Mouse (Mus musculus): Measurements from ENCODE around the gene Sesn2.

Gene Sesn2

DNA sequence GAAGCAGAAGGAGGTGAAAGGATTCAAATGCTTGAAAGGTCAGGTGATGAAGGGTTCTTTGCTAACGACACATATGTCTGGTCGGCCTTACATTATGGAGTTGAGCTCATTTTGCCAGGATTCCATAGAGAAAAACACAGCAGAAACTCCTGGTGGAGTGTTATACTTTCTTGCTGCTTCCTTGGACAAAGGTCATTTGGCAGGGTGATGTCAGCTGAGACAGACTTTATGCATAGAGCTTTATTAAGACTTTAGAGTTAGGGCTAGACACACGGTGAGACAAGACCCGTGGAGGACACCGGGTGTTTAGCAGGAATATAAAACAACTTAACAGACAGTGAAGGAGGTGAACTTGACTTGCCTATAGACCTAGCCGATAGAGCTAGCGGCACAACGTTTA, 32.5 kb downstream of the Sesn2 start:
- Histone ChIP-seq H3K36me3 (ENCODE audit: insufficient read depth, low read length) (no peaks in the 10 kb centered on the region), H3K9me3 (ENCODE audit: low read length) (no peaks in the 10 kb centered on the region), H3K4me3 (replicated peaks; ENCODE audit: low read length) (no peak overlapping the region), H3K4me1 (replicated peaks; ENCODE audit: low read depth, low read length) (peaks cover 22% of the 10 kb centered on the region), H3K27me3 (ENCODE audit: insufficient read depth, low read length) (no peaks in the 10 kb centered on the region)
- TF ChIP-seq CTCF (conservative IDR thresholded peaks at IDR 0.05; ENCODE audit: low read length) (no peak), POU5F1 (IDR thresholded peaks at IDR 0.05; ENCODE audit: borderline replicate concordance, low read length) (no peak), NANOG (IDR thresholded peaks at IDR 0.05; ENCODE audit: borderline replicate concordance, low read length) (no peak)

- H3K36me3 ChIP-seq (ENCODE audit: insufficient read depth, low read length), result no peaks in the 10 kb centered on the region
- TF ChIP-seq NANOG (IDR thresholded peaks at IDR 0.05; ENCODE audit: borderline replicate concordance, low read length), result no peak
- no peak for TF ChIP-seq CTCF (conservative IDR thresholded peaks at IDR 0.05; ENCODE audit: low read length)
- no peak for TF ChIP-seq POU5F1 (IDR thresholded peaks at IDR 0.05; ENCODE audit: borderline replicate concordance, low read length)
- H3K4me3 ChIP-seq (replicated peaks; ENCODE audit: low read length), result no peak overlapping the region
- H3K4me1 ChIP-seq (replicated peaks; ENCODE audit: low read depth, low read length), result peaks cover 23% of the 10 kb centered on the region
- H3K9me3 ChIP-seq (ENCODE audit: low read length), result no peaks in the 10 kb centered on the region
- no peaks in the 10 kb centered on the region for H3K27me3 ChIP-seq (ENCODE audit: insufficient read depth, low read length)
These were observed 34.1 kb downstream of the Sesn2 start for GRCm38 (mm10) chr4:132475895-132476878.

GRCm38 (mm10) chr4:132474631-132475030, 35.7 kb downstream of the Sesn2 start:
- Histone ChIP-seq H3K4me3 (replicated peaks; ENCODE audit: low read length) (no peak overlapping the region), H3K27me3 (ENCODE audit: insufficient read depth, low read length) (no peaks in the 10 kb centered on the region), H3K4me1 (replicated peaks; ENCODE audit: low read depth, low read length) (peaks cover 30% of the 10 kb centered on the region), H3K9me3 (ENCODE audit: low read length) (no peaks in the 10 kb centered on the region), H3K36me3 (ENCODE audit: insufficient read depth, low read length) (no peaks in the 10 kb centered on the region)
- TF ChIP-seq CTCF (conservative IDR thresholded peaks at IDR 0.05; ENCODE audit: low read length) (no peak), NANOG (IDR thresholded peaks at IDR 0.05; ENCODE audit: borderline replicate concordance, low read length) (no peak), POU5F1 (IDR thresholded peaks at IDR 0.05; ENCODE audit: borderline replicate concordance, low read length) (no peak)

GRCm38 (mm10) chr4:132473411-132473810, 36.9 kb downstream of the Sesn2 start:
- H3K27me3 ChIP-seq (ENCODE audit: insufficient read depth, low read length), result no peaks in the 10 kb centered on the region
- TF ChIP-seq NANOG (IDR thresholded peaks at IDR 0.05; ENCODE audit: borderline replicate concordance, low read length), result no peak
- TF ChIP-seq CTCF (conservative IDR thresholded peaks at IDR 0.05; ENCODE audit: low read length), result no peak
- no peak for TF ChIP-seq POU5F1 (IDR thresholded peaks at IDR 0.05; ENCODE audit: borderline replicate concordance, low read length)
- H3K4me1 ChIP-seq (replicated peaks; ENCODE audit: low read depth, low read length), result peaks cover 36% of the 10 kb centered on the region
- no peaks in the 10 kb centered on the region for H3K36me3 ChIP-seq (ENCODE audit: insufficient read depth, low read length)
- H3K4me3 ChIP-seq (replicated peaks; ENCODE audit: low read length), result peak overlapping the region; percentile 24; the same call in 1 of the 2 replicates
- H3K9me3 ChIP-seq (ENCODE audit: low read length), result no peaks in the 10 kb centered on the region

DNA sequence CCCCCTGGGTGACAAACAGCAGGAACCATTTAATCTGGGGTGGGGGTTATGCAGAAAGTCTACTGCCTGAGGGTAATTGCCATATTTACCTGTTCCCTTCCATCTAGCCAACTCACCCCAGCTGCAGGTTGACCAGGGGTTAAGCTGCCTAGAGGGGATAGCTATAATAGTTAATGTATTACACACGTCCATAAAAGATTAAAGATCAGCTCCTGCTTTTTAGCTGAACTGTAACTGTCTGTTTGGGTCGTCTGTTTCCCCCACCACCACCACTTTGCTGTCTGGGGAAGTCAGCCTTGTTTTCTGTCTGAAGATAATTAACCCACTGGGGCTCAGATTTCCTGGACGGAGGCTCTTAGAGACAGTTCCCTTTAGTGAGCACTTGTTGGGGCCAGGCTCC, 40.4 kb downstream of the Sesn2 start:
- TF ChIP-seq CTCF (conservative IDR thresholded peaks at IDR 0.05; ENCODE audit: low read length) (no peak), NANOG (IDR thresholded peaks at IDR 0.05; ENCODE audit: borderline replicate concordance, low read length) (no peak), POU5F1 (IDR thresholded peaks at IDR 0.05; ENCODE audit: borderline replicate concordance, low read length) (no peak)
- Histone ChIP-seq H3K4me3 (replicated peaks; ENCODE audit: low read length) (no peak overlapping the region), H3K27me3 (ENCODE audit: insufficient read depth, low read length) (no peaks in the 10 kb centered on the region), H3K36me3 (ENCODE audit: insufficient read depth, low read length) (no peaks in the 10 kb centered on the region), H3K4me1 (replicated peaks; ENCODE audit: low read depth, low read length) (peaks cover 31% of the 10 kb centered on the region), H3K9me3 (ENCODE audit: low read length) (no peaks in the 10 kb centered on the region)

DNA sequence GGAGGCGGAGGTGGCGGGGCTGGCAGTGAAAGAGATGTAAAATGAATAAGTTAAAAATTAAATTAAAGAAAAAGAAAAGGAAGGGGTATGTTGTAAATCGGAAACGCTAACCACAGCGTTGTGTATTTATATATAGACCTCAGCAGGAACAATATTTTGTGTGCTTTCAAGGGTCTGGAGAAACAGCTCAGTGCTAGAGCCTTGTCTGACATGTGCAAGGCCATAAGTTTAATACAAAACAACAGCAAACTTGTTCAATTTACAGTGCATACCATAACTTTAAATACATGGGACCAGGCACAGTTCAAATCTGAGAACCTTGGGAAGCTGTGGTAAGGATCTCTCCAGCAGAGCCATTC, 46.1 kb downstream of the Sesn2 start:
- H3K9me3 ChIP-seq (ENCODE audit: low read length), result no peaks in the 10 kb centered on the region
- peaks cover 30% of the 10 kb centered on the region for H3K36me3 ChIP-seq (ENCODE audit: insufficient read depth, low read length)
- no peaks in the 10 kb centered on the region for H3K27me3 ChIP-seq (ENCODE audit: insufficient read depth, low read length)
- H3K4me3 ChIP-seq (replicated peaks; ENCODE audit: low read length), result peak overlapping the region; percentile 93
- TF ChIP-seq POU5F1 (IDR thresholded peaks at IDR 0.05; ENCODE audit: borderline replicate concordance, low read length) (no peak), CTCF (conservative IDR thresholded peaks at IDR 0.05; ENCODE audit: low read length) (no peak), NANOG (IDR thresholded peaks at IDR 0.05; ENCODE audit: borderline replicate concordance, low read length) (no peak)
- H3K4me1 ChIP-seq (replicated peaks; ENCODE audit: low read depth, low read length), result peaks cover 50% of the 10 kb centered on the region

DNA sequence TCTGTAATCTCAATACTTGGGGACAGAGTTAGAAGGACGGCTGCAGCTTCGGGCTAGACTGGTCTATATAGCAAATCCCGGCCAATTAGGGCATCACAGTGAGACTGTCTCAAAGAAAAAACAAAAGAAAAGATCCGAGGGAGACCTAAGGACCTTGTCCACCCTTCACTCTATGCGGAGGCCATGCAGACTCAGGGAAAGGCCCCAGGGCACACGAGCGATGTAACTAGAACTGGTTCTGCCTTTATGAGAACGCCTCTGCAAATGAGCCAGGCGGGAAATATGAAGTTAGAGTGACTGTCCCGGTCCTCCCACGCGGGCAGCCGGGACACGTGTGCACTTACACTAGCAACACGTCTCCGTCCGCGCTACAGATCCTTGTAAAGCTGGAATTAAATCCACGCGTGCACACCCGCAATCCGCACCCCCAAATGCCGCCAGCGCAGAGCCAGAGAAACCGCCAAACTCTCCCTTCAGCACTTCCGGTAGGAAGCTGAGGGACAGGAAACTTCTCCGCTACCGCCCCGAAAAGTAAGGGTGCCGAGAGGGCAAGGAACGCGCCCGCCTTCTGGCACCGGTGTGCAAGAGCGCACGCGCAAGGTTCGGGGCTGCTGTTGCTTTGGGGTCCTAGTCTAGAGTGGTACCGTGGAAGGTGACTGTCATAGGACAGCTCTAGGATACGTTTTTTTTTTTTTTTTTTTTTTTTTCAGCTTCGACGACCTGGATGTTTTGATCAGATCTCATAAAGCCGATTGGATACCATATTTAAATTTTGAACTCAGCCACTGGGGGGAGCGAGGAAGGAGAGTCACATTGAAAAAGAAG, 46.7 kb downstream of the Sesn2 start, which contains the start of gene Med18:
TSS of gene Med18 (minus strand) at position 492 of the 825 bp plus-strand sequence.
- TF ChIP-seq POU5F1 (IDR thresholded peaks at IDR 0.05; ENCODE audit: borderline replicate concordance, low read length) (no peak), CTCF (conservative IDR thresholded peaks at IDR 0.05; ENCODE audit: low read length) (no peak), NANOG (IDR thresholded peaks at IDR 0.05; ENCODE audit: borderline replicate concordance, low read length) (no peak)
- peaks cover 36% of the 10 kb centered on the region for H3K36me3 ChIP-seq (ENCODE audit: insufficient read depth, low read length)
- peak within 1 kb of the TSS; percentile 93 for H3K4me3 ChIP-seq (replicated peaks; ENCODE audit: low read length)
- H3K9me3 ChIP-seq (ENCODE audit: low read length), result no peaks in the 10 kb centered on the region
- H3K27me3 ChIP-seq (ENCODE audit: insufficient read depth, low read length), result no peaks in the 10 kb centered on the region
- H3K4me1 ChIP-seq (replicated peaks; ENCODE audit: low read depth, low read length), result peaks cover 53% of the 10 kb centered on the region

DNA sequence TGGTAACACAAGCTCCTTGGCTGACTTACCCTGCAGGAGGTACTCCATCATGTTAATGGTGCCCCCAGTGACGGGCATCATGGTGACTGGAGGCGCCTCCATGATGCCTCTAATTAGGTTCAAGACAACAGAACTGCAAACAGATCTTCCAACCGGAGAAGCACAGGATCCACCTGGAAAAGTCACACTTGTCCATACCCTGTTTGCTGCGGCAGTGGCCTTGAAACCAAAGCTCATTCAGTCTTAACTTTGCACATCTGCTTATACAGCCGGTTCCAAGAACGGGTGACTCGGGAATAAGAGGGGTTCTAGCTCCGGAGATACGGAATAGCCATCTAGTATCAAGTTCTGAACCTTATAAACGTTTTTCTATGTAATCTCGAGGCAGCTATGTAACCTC, 47.5 kb downstream of the Sesn2 start:
- no peaks in the 10 kb centered on the region for H3K9me3 ChIP-seq (ENCODE audit: low read length)
- no peaks in the 10 kb centered on the region for H3K27me3 ChIP-seq (ENCODE audit: insufficient read depth, low read length)
- H3K4me1 ChIP-seq (replicated peaks; ENCODE audit: low read depth, low read length), result peaks cover 61% of the 10 kb centered on the region
- no peak for TF ChIP-seq POU5F1 (IDR thresholded peaks at IDR 0.05; ENCODE audit: borderline replicate concordance, low read length)
- no peak for TF ChIP-seq NANOG (IDR thresholded peaks at IDR 0.05; ENCODE audit: borderline replicate concordance, low read length)
- TF ChIP-seq CTCF (conservative IDR thresholded peaks at IDR 0.05; ENCODE audit: low read length), result no peak
- H3K4me3 ChIP-seq (replicated peaks; ENCODE audit: low read length), result peak overlapping the region; percentile 93
- peaks cover 44% of the 10 kb centered on the region for H3K36me3 ChIP-seq (ENCODE audit: insufficient read depth, low read length)
